Mouse (Mus musculus) kidney, postnatal 14 days (tissue): ENCODE results near the gene Bmp6.

Experiments
- DNase-seq: peaks from one replicate; pipeline ENCODE4 v3.0.0; 2022; ENCODE audit warnings: mixed read lengths

Gene Bmp6

GRCm38 (mm10) chr13:38437930-38438329 lies 93.0 kb downstream of the Bmp6 start:
- DNase-seq: peak; percentile 28

DNA sequence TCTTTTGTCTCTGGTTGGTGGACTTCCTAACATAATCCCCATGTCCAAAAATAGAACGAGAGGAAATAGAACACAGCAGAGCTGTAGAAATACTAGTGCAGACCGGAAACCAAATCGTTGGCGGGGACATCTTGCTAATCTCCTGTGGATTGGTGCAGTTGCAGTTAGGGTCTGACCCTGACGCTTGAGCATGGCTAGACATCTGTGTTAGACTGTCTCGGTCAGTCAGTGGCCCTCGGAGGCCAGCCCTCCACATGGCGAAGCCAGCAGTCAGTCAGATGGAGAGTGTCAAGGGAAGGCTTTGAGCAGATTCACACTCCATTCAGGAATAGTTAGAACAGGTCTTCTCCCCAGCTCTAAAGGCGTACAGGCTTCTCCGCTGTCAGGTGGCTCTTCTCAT lies 95.3 kb downstream of the Bmp6 start:
- peak; percentile 9 for DNase-seq

DNA sequence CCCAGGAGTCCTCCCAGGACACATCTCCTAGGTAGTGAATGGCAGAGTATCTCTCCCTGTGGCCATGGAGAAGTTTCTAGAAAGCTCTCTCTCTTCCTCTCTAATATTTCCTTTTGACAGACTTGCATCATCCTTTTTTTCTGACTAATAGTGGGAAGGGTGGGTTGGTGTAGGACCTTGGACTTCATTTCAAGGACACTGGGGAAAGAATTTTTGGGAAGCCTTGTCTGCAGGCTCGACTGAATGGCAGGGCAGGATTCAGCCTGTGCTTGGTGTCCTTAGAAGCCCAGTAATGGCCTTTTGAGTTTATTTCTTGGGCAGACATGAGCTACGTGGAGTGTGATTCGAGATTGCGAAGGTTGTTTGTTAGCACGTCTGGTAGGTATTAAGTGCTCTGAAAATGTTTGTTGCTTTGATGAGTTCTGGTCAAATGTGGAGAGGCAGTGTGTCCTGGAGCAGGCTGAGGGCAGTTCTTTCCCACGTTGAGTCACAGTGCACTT lies 103.7 kb downstream of the Bmp6 start:
- no peak for DNase-seq

GRCm38 (mm10) chr13:38450051-38450971 lies 105.4 kb downstream of the Bmp6 start:
- peak; percentile 7 for DNase-seq

GRCm38 (mm10) chr13:38451446-38451845 lies 106.5 kb downstream of the Bmp6 start:
- no peak for DNase-seq

- DNase-seq: no peak
Measured at GRCm38 (mm10) chr13:38463410-38463809, 118.5 kb downstream of the Bmp6 start.

GRCm38 (mm10) chr13:38470882-38471281 lies 126.0 kb downstream of the Bmp6 start:
- no peak for DNase-seq

DNA sequence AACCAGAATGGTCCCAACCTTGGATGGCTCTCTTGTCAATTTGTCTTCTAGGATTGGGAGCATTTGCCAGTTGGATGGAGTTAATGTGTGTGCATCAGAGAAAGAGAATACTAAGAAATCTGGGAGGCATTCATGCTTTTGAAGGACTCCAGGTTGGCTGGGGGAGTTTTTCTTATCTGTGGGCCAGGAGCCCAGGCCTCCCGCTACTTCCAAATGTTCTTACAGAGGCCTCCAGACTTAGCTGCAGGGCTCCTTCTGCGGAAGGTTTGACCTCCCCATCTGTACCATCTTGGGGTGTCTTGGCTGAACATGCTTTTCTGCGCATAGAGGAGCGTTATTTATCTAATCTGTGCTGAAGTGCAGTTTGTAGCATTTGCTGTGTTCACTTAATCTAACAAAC lies 127.7 kb downstream of the Bmp6 start:
- no peak for DNase-seq

GRCm38 (mm10) chr13:38473497-38473896 lies 128.6 kb downstream of the Bmp6 start:
- no peak for DNase-seq

DNA sequence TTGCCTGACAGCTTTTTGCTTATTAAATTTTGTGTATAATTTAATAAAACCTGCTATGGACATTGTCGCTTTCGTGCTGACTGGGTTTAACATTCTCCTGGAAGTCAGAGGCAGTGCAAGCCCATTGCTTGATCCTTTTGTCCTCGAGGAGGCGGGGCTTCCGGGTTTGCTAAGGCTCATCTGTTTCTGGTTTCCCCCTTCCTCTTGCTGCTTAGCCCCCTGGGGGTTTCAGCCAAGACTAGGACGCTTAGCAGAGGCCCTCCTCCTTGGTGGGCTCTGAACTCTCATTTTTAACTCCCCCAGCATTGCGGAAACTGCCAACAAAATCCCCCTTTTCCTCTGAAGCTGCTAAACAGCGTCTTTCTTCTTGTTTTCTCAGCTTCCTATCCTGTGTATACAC lies 132.0 kb downstream of the Bmp6 start:
- no peak for DNase-seq

DNA sequence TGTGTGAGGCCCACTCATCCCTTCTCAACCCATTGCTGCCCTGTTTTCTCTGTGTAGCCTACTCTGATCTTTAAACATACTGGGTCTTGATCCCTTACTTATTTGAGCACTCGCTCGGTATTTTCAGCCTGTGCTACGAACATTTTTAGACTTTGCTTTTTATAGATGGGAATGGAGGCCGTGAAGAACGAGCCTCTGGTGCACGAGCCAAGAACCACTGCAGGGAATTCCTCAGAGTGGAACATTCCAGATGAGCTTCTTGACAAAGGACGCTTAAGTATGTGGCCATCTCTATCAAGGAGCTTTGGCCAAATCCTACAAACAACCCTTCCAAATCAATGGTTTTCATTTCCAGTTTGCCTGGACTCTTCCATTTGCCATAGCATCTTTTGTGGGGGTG lies 136.1 kb downstream of the Bmp6 start:
- DNase-seq: no peak

DNA sequence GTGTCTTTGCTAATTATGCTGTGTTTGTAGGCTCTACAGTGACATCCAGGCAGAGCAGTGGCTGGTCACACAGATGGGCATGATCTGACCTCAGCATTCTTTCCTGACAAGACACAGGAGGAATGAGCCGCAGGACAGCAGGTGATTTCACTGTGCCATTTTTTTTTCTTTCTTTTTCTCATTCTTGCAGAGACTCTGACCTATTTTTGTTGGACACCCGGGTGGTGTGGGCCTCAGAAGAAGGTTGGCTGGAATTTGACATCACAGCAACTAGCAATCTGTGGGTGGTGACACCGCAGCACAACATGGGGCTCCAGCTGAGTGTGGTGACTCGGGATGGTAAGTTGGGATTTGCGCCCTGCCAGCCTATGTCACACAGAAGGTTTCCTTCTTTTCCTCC lies 139.8 kb downstream of the Bmp6 start:
- DNase-seq: no peak

DNA sequence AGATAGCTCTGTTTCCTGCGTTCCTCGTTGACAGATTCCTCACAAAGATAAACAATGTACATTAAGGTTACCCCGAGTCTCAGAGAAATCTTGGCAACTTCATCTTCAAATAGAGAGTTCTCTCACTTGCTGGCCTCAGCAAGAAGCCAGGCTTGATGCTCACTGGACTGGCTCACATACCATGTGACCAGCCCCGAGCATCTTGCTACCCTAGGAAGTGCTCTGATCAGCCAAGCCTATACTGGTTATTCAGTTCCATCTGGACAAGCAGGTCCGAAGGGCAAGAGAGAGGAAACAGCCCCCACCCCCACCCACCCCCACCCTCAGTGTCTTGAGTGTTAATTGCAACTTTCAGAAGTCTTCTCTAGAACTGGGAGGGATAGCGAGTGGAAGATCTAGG lies 141.9 kb downstream of the Bmp6 start:
- DNase-seq: no peak

GRCm38 (mm10) chr13:38496715-38497114 lies 151.8 kb downstream of the Bmp6 start:
- no peak for DNase-seq

DNA sequence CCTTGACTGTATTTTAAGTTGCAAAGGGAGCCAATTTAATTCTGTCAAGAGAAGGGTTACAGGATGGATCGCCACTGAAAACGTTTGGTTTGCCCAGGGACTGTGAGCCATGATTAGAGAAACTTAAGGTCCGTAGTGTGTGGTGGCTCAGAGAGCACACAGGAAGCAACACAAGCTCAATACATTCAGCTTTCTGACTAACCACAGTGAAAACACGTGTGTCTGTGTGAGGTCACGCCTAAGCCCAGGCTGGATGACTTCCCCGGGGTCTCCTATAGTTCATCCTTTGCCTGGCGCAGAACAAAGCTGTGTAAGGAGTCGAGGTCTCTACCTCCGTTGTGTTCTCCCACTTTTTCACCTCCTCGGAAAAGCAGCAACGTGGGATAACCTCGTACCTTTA lies 156.4 kb downstream of the Bmp6 start:
- DNase-seq: no peak

DNA sequence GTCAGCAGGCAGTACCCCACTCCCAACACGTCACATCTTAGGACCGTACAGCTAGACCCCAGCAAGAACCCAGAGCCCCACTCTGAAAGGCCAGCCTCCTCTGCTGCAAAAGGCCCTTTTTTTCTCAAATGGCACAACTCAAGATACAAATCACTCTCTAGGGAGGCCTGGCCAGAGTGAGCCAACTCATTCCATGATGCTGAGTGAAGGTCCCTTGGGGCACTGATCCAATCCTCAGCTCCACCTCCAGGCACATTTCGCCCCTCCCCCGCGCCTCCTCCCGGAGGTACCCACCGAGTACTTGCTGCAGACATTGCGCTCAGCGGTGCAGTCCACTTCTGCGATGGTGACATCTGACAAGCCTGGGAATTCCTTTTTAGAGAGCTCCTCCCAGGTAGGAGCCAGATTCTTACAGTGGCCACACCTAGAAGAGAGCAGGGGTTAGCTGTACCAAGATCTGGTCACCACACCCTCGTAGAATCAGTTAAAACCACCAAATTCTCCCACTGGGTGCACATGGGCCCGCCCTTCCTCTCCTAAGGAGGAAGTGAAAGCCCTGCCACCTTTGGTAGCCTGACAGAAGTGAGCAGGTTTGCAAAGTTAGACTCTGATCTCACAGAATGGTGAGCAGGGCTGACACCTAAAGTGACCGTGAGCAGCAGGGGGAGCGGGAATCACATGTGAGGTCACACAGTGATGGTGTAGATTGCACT lies 158.4 kb downstream of the Bmp6 start:
- DNase-seq: peak; percentile 37

DNA sequence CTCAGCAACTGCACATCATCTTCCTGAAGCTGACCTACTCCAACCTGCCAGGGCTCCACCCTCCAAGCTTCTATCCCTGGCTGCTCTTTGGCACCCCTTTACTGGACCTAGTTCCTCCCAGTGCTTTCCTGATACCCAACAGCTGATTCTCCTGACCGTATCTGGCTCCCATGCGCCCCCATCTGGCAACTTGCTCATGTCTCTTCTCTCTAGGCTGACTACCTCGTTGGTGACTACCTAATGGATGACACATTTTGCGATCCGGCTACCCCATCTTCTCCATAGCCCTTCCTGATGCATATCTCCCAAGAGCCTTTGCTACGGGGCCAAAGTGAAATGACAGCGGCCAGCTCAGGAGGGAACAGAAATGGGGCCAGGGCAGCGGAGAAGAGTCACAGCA lies 161.4 kb downstream of the Bmp6 start:
- DNase-seq: peak; percentile 52

DNA sequence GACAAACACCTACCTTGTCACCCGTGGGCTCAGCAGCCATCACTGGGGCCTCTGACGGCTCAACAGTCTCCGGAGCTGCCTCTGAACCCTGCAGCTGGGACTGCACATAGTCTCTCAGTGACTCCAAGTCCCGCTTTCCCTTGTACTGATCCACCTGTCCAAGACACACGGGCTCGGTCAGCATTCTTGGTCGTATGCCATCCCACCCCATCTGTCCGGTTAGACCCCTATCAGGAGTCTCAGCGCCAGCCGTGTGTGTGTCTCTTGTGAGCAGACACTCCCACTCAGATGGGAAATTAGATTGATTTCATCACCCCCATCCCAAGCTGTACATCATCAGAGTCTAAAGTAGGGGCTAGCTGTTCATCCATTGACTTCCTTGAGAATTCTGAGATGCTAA lies 162.0 kb downstream of the Bmp6 start:
- no peak for DNase-seq

- peak; percentile 39 for DNase-seq
Measured at GRCm38 (mm10) chr13:38509681-38510341, 164.9 kb downstream of the Bmp6 start.

GRCm38 (mm10) chr13:38511979-38512378 lies 167.1 kb downstream of the Bmp6 start:
- DNase-seq: no peak

DNA sequence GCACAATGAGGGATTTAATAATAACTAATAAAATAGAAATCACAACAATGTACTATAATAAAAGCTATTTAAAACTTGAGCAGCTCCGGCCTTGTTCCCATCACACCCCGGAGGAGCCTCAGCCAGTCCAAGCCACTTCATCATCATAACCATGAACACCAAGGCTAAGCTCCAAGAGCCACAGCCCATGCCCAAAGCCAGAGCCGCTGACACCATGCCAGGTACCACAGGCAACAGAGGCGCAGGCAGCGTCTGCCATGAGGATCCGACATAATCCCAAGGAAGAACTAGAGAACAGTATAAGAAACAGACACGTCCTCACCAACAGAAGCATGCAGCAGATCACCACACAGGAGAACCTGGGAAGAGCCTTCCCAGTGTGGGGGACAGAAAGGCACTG lies 169.0 kb downstream of the Bmp6 start:
- no peak for DNase-seq

- peak; percentile 59 for DNase-seq
Measured at GRCm38 (mm10) chr13:38515431-38515830, 170.5 kb downstream of the Bmp6 start.

DNA sequence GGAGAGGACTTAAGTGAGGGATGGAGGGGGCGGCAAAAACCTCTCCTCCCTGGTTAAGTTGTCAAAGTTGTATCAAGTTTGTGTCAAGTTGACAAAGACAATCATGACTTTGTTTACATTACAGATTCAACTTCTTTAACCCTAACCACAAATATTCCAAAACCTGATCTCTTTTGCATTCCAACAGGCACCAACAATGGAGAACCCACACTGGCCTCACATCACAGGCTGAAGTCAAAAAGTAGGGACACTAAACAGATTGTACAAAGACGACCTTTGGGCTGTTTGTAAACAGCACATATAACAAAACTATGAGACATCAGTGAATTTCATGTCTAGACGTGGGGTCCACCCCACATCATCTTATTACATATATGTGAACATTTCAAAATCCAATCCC lies 170.9 kb downstream of the Bmp6 start:
- DNase-seq: no peak
